Mouse (Mus musculus) stomach, embryonic 14.5 days (tissue): ENCODE results near the gene Mbd6. TPM values are rescaled to one million over a fixed set of nuclear protein-coding genes. Genes with fewer than 3 reads are reported as not detected.

Experiments
- ATAC-seq: fragments of 200-750 bp; cut with Nextera tagmentation; 2 replicates; pipeline ENCODE4 v1.8.0; 2017; ENCODE audit warnings: low read depth, moderate TSS enrichment; ENCODE audit not compliant: insufficient number of reproducible peaks, insufficient read depth, low FRiP score
- H3K27ac ChIP-seq: fragments of 300-500 bp; sonication (generic); 2 replicates; pipeline ENCODE4 v1.5.1; 2014; ENCODE audit warnings: mild to moderate bottlenecking, low read length, moderate library complexity, mixed read lengths
- H3K27me3 ChIP-seq: fragments of 300-500 bp; sonication (generic); 2 replicates; pipeline ENCODE4 v1.6.1; 2014; ENCODE audit warnings: low read length, control low read depth, mixed read lengths; ENCODE audit not compliant: control insufficient read depth, insufficient read depth
- H3K36me3 ChIP-seq: fragments of 300-500 bp; sonication (generic); 2 replicates; pipeline ENCODE4 v1.6.1; 2014; ENCODE audit warnings: mild to moderate bottlenecking, control low read depth, low read length, moderate library complexity, mixed read lengths; ENCODE audit not compliant: control insufficient read depth, insufficient read depth
- H3K4me1 ChIP-seq: fragments of 300-500 bp; sonication (generic); 2 replicates; pipeline ENCODE4 v1.6.1; 2014; ENCODE audit warnings: low read length, control low read depth, mixed read lengths; ENCODE audit not compliant: control insufficient read depth, insufficient read depth
- H3K4me2 ChIP-seq: fragments of 300-500 bp; sonication (generic); replicated peaks from 2 replicates; pipeline ENCODE4 v1.6.1; 2014; ENCODE audit warnings: low read depth, low read length, control low read depth
- H3K4me3 ChIP-seq: fragments of 300-500 bp; sonication (generic); 2 replicates; pipeline ENCODE4 v1.5.1; 2014; ENCODE audit warnings: low read depth, low read length, control low read depth
- H3K9ac ChIP-seq: fragments of 300-500 bp; sonication (generic); replicated peaks from 2 replicates; pipeline ENCODE4 v1.6.1; 2014; ENCODE audit warnings: low read depth, mild to moderate bottlenecking, control low read depth, low read length, moderate library complexity, mixed read lengths
- H3K9me3 ChIP-seq: fragments of 300-500 bp; sonication (generic); 2 replicates; pipeline ENCODE4 v1.6.1; 2016; ENCODE audit warnings: low read depth, low read length, control low read depth; ENCODE audit not compliant: control insufficient read depth
- WGBS: fragments of 180-500 bp; shearing (Covaris S2); extraction: QIAGEN DNeasy Blood & Tissue Kit; methylation state at CpG from one replicate; pipeline ENCODE4 v1.1.7; 2014; 5-methylcytosine and 5-hydroxymethylcytosine counted together
- polyA plus RNA-seq: library from polyadenylated mRNA; unstranded; fragments of >200 nt; fragmentation: Nextera tagmentation; extraction: Ambion mirVana; gene quantifications from 2 replicates; pipeline ENCODE4 v1.2.1, GENCODE M21; 2014

Mbd6 gene
- polyA plus RNA-seq, 1 experiment from 2014 or later, result 22.2 TPM

DNA sequence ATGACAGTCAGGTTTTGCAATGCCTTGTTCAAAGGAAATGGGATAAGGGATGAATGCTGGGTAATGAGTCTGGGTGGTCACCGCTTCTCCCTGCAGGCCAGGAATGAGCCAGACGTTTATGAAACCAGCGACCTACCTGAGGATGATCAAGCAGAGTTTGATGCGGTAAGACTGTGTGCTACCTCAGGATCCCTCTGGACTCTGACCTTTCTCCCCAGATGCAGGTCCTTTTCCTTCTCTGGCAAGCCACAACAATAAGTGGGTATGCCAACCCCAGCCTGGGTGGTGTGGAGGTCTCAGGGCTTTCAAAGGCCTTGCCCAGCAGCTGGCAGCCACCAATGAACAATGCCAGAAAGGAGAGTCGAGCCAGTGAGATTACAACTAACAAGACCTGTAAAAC lies 21.5 kb downstream of the Mbd6 start:
- H3K9ac ChIP-seq, result peak overlapping the region; percentile 98; the same call in 1 of the 2 replicates
- H3K27me3 ChIP-seq, result no peaks in the 10 kb centered on the region
- H3K4me2 ChIP-seq, result peak overlapping the region; percentile 94
- peak overlapping the region; percentile 99 for H3K4me3 ChIP-seq
- WGBS, result 73% methylated on average over 5 of the region's 5 CpGs
- no peak for ATAC-seq
- no peak overlapping the region for H3K27ac ChIP-seq
- peaks cover 18% of the 10 kb centered on the region for H3K4me1 ChIP-seq
- H3K36me3 ChIP-seq, result peaks cover 30% of the 10 kb centered on the region
- no peaks in the 10 kb centered on the region for H3K9me3 ChIP-seq

GRCm38 (mm10) chr10:127266112-127267091 lies 22.4 kb downstream of the Mbd6 start, which contains the start of gene Dctn2:
Gene Dctn2, plus strand, starts transcription at chr10:127266368.
- Histone ChIP-seq H3K4me2 (peak within 1 kb of the TSS; percentile 94), H3K36me3 (peaks cover 28% of the 10 kb centered on the region), H3K9ac (peak within 1 kb of the TSS; percentile 98), H3K4me1 (peaks cover 18% of the 10 kb centered on the region), H3K27me3 (0 out of 2 replicates have a peak, but pooled peaks cover 3% of the 10 kb centered on the region), H3K4me3 (peak within 1 kb of the TSS; percentile 99), H3K27ac (peak within 1 kb of the TSS; percentile 74), H3K9me3 (no peaks in the 10 kb centered on the region)
- WGBS, result 1% methylated on average over 70 of the region's 70 CpGs
- peak; percentile 98 for ATAC-seq

- H3K4me2 ChIP-seq, result peak overlapping the region; percentile 31
- H3K36me3 ChIP-seq, result peaks cover 21% of the 10 kb centered on the region
- H3K9me3 ChIP-seq, result no peaks in the 10 kb centered on the region
- H3K27me3 ChIP-seq, result 0 out of 2 replicates have a peak, but pooled peaks cover 3% of the 10 kb centered on the region
- H3K4me1 ChIP-seq, result peaks cover 18% of the 10 kb centered on the region
- no peak overlapping the region for H3K27ac ChIP-seq
- peak overlapping the region; percentile 99 for H3K4me3 ChIP-seq
- no peak overlapping the region for H3K9ac ChIP-seq
- ATAC-seq, result no peak
- 25% methylated on average over 4 of the region's 4 CpGs for WGBS
Measured at GRCm38 (mm10) chr10:127265727-127266111, 23.1 kb downstream of the Mbd6 start.

DNA sequence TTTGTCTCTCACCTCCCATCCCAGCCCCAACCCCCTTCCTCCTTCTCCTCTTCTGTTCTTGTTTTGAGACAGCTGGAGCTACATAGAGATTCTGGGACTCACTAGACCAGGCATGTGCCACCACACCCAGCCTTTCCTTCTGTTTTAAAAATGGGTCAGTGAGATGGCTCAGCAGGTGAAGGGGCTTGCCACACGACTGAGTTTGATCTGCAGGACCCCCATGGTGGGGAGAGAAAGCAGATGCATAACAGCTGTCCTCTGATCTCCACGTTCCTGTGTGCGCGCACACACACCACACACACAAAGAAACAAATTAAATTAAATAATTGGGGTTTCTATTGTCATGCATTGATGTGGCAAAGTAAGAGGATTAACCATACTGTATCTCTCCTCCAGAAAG lies 23.8 kb downstream of the Mbd6 start:
- no peak for ATAC-seq
- Histone ChIP-seq H3K27me3 (0 out of 2 replicates have a peak, but pooled peaks cover 3% of the 10 kb centered on the region), H3K4me1 (peaks cover 18% of the 10 kb centered on the region), H3K9me3 (no peaks in the 10 kb centered on the region), H3K4me2 (no peak overlapping the region), H3K27ac (no peak overlapping the region), H3K9ac (no peak overlapping the region), H3K36me3 (peaks cover 16% of the 10 kb centered on the region), H3K4me3 (no peak overlapping the region)
- 74% methylated on average over 4 of the region's 4 CpGs for WGBS

DNA sequence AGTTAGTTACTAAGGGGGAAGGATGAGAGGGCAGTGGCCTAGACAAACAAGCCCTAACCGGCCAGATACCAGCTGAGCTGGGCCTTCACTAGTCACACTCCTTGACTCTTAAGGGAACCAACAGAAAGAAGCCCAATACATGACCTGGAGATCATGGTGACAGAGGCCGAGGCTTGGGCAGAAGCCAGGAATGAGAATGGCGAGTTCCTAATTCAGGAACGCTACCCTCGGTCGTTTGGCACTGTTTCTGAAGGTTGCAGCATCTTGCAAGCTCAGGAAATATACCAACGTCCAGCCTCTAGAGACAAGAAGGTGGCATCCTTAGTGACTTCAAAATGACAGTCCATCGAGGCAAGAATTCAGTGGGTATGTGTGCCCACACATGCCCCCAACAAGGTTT lies 24.5 kb downstream of the Mbd6 start:
- Histone ChIP-seq H3K36me3 (peaks cover 13% of the 10 kb centered on the region), H3K27me3 (0 out of 2 replicates have a peak, but pooled peaks cover 3% of the 10 kb centered on the region), H3K27ac (no peak overlapping the region), H3K4me1 (peaks cover 18% of the 10 kb centered on the region), H3K9ac (no peak overlapping the region), H3K4me3 (no peak overlapping the region), H3K4me2 (no peak overlapping the region), H3K9me3 (no peaks in the 10 kb centered on the region)
- no peak for ATAC-seq
- WGBS, result 81% methylated on average over 8 of the region's 8 CpGs

GRCm38 (mm10) chr10:127263631-127264030 lies 25.2 kb downstream of the Mbd6 start:
- Histone ChIP-seq H3K4me1 (peaks cover 17% of the 10 kb centered on the region), H3K27ac (no peak overlapping the region), H3K36me3 (peaks cover 6% of the 10 kb centered on the region), H3K9me3 (no peaks in the 10 kb centered on the region), H3K27me3 (0 out of 2 replicates have a peak, but pooled peaks cover 3% of the 10 kb centered on the region), H3K4me3 (no peak overlapping the region), H3K4me2 (no peak overlapping the region; the same call in 1 of the 2 replicates), H3K9ac (no peak overlapping the region)
- 71% methylated on average over 3 of the region's 3 CpGs for WGBS
- no peak for ATAC-seq

- H3K27me3 ChIP-seq, result 0 out of 2 replicates have a peak, but pooled peaks cover 3% of the 10 kb centered on the region
- peaks cover 10% of the 10 kb centered on the region for H3K4me1 ChIP-seq
- peak within 1 kb of the TSS; percentile 28; the same call in 1 of the 2 replicates for H3K9ac ChIP-seq
- H3K27ac ChIP-seq, result no peak within 1 kb of the TSS
- H3K4me3 ChIP-seq, result peak within 1 kb of the TSS; percentile 38
- no peaks in the 10 kb centered on the region; the same call in 1 of the 2 replicates for H3K36me3 ChIP-seq
- ATAC-seq, result no peak
- 1% methylated on average over 42 of the region's 53 CpGs for WGBS
- no peaks in the 10 kb centered on the region for H3K9me3 ChIP-seq
- H3K4me2 ChIP-seq, result peak within 1 kb of the TSS; percentile 89
Measured at GRCm38 (mm10) chr10:127262548-127263398, 26.0 kb downstream of the Mbd6 start, which contains the start of gene Kif5a. Gene Kif5a, minus strand, starts transcription at chr10:127263348.
